Mouse (Mus musculus) ES-E14 (cell line): ENCODE results near the gene Podn.

Source experiments
- CHD2 ChIP-seq: IDR thresholded peaks from 2 replicates; pipeline ENCODE4 v1.6.1; 2014; ENCODE audit warnings: mild to moderate bottlenecking, low read depth, low read length, inconsistent platforms
- MAFK ChIP-seq: IDR thresholded peaks from 2 replicates; pipeline ENCODE4 v1.6.1; 2014; ENCODE audit warnings: mild to moderate bottlenecking, low read depth, low read length, inconsistent platforms; ENCODE audit not compliant: insufficient read depth
- ZC3H11A ChIP-seq: IDR thresholded peaks from 2 replicates; pipeline ENCODE4 v1.6.1; 2012; ENCODE audit warnings: low read depth, mild to moderate bottlenecking, inconsistent platforms, low read length, borderline replicate concordance

- no peak for TF ChIP-seq MAFK
- TF ChIP-seq CHD2, result no peak
- no peak for TF ChIP-seq ZC3H11A
These were observed 27.9 kb upstream of the Podn start for GRCm38 (mm10) chr4:108124104-108124503.
